Mouse (Mus musculus): ENCODE results near the gene Vps11.

DNA sequence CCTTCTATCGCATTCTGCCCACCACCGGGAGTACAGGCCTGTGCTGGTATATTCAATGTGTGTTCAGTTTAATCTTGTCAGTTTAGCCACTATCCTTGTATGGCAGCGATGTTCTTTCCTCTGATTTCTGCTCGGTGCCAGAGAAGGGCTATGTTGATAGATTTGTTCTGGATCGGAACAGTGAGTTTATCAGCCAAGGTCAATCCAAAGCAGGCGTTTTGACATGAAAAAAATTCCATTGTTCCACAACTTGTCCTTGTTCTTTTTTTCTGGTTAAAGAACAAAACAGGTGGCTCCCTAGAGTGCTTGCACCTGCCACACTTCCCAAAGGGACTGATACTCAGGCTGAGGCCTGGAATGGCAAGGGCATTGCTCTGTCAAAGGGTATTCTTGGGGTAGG is 14.7 kb upstream of the Vps11 start:
- TF ChIP-seq POLR2A (IDR thresholded peaks at IDR 0.05; ENCODE audit: insufficient read depth, low read depth, low read length), result no peak
- no peak for TF ChIP-seq CTCF (IDR thresholded peaks at IDR 0.05)

Measured in heart, adult 2 months (tissue).